Mouse (Mus musculus) intestine, postnatal 0 days (tissue): ENCODE measurements at regions not wholly inside any gene's neighbourhood (a gene's known extent, or its start where the extent isn't known, plus 50 kb on each side); places are given as distances from the start of the nearest gene placed in this dataset.
A peak's percentile ranks its signal among the peaks of the same experiment; 100 is the strongest.

Experiments
- ATAC-seq: fragments of 200-750 bp; cut with Nextera tagmentation; 2 replicates; pipeline ENCODE4 v1.8.0; 2017; ENCODE audit warnings: mild to moderate bottlenecking, moderate TSS enrichment, moderate library complexity
- H3K27ac ChIP-seq: fragments of 300-500 bp; sonication (generic); 2 replicates; pipeline ENCODE4 v1.5.1; 2014; ENCODE audit warnings: mild to moderate bottlenecking, low read depth, low read length, moderate library complexity
- H3K27me3 ChIP-seq: fragments of 300-500 bp; sonication (generic); replicated peaks from 2 replicates; pipeline ENCODE4 v1.6.1; 2014; ENCODE audit warnings: low read length, mixed read lengths; ENCODE audit not compliant: control insufficient read depth, insufficient read depth
- H3K36me3 ChIP-seq: fragments of 300-500 bp; sonication (generic); 2 replicates; pipeline ENCODE4 v1.6.1; 2014; ENCODE audit warnings: mild to moderate bottlenecking, moderate library complexity; ENCODE audit not compliant: control insufficient read depth, insufficient read depth
- H3K4me1 ChIP-seq: fragments of 300-500 bp; sonication (generic); replicated peaks from 2 replicates; pipeline ENCODE4 v1.6.1; 2014; ENCODE audit warnings: antibody characterized with exemption, low read length, mixed read lengths; ENCODE audit not compliant: control insufficient read depth, insufficient read depth
- H3K4me2 ChIP-seq: fragments of 300-500 bp; sonication (generic); replicated peaks from 2 replicates; pipeline ENCODE4 v1.6.1; 2014; ENCODE audit warnings: low read depth, mild to moderate bottlenecking, moderate library complexity
- H3K4me3 ChIP-seq: fragments of 300-500 bp; sonication (generic); 2 replicates; pipeline ENCODE4 v1.5.1; 2014; ENCODE audit warnings: low read depth, low read length
- H3K9ac ChIP-seq: fragments of 300-500 bp; sonication (generic); 2 replicates; pipeline ENCODE4 v1.6.1; 2014; ENCODE audit warnings: mild to moderate bottlenecking, low read depth, low read length
- H3K9me3 ChIP-seq: fragments of 300-500 bp; sonication (generic); 2 replicates; pipeline ENCODE4 v1.6.1; 2016; ENCODE audit warnings: mixed run types; ENCODE audit not compliant: control insufficient read depth
- CTCF ChIP-seq: sonication (generic); IDR thresholded peaks from 2 replicates; pipeline ENCODE4 v1.5.1; 2016; ENCODE audit warnings: low read depth, mild to moderate bottlenecking, control low read depth, antibody characterized with exemption, moderate library complexity
- WGBS: fragments of 180-500 bp; shearing (Covaris S2); extraction: QIAGEN DNeasy Blood & Tissue Kit; methylation state at CpG from one replicate; pipeline ENCODE4 v1.1.7; 2014; 5-methylcytosine and 5-hydroxymethylcytosine counted together

- no peaks in the 10 kb centered on the region for H3K4me1 ChIP-seq
- TF ChIP-seq CTCF = no peak
- H3K9me3 ChIP-seq = no peaks in the 10 kb centered on the region
- no peaks in the 10 kb centered on the region for H3K27me3 ChIP-seq
- WGBS = 68% methylated on average over 3 of the region's 3 CpGs
- H3K36me3 ChIP-seq = no peaks in the 10 kb centered on the region
- H3K9ac ChIP-seq = no peak overlapping the region
- H3K4me2 ChIP-seq = no peak overlapping the region
- H3K4me3 ChIP-seq = no peak overlapping the region
- H3K27ac ChIP-seq = no peak overlapping the region
- ATAC-seq = no peak
Observed at GRCm38 (mm10) chr14:9338220-9338619, 672.2 kb upstream of the 4930452B06Rik start.

- Histone ChIP-seq H3K27me3 (no peaks in the 10 kb centered on the region), H3K9ac (no peak overlapping the region), H3K9me3 (no peaks in the 10 kb centered on the region), H3K4me2 (no peak overlapping the region), H3K4me3 (no peak overlapping the region), H3K36me3 (no peaks in the 10 kb centered on the region), H3K4me1 (no peaks in the 10 kb centered on the region), H3K27ac (no peak overlapping the region)
- 79% methylated on average over 3 of the region's 3 CpGs for WGBS
- no peak for ATAC-seq
- TF ChIP-seq CTCF = no peak
Observed at GRCm38 (mm10) chr14:9337107-9337506, 671.1 kb upstream of the 4930452B06Rik start.

DNA sequence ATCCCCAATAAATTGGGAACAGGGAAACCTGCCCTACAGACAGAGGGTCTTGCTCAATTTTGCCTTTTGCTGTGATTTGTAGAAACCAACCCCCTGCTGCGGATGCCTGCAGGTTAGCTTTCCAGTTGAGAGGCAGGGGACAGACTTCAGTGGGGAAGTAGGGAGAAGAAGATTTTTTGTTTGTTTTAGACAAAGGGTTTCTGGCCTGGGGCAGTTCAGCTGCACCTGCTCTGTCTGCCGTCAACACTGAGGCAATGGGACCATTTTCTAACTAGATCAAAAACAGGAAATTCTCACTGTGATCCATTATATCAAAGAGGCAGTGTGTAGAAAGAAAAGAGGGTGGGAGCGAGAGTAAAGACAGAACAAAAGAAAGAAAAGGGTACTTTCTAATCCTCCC is 665.6 kb upstream of the 4930452B06Rik start:
- H3K4me2 ChIP-seq = no peak overlapping the region
- H3K9ac ChIP-seq = no peak overlapping the region
- H3K27ac ChIP-seq = no peak overlapping the region
- H3K4me3 ChIP-seq = no peak overlapping the region
- WGBS = 57% methylated on average over 3 of the region's 3 CpGs
- no peak for TF ChIP-seq CTCF
- no peaks in the 10 kb centered on the region for H3K27me3 ChIP-seq
- H3K36me3 ChIP-seq = no peaks in the 10 kb centered on the region
- H3K9me3 ChIP-seq = no peaks in the 10 kb centered on the region
- no peak for ATAC-seq
- no peaks in the 10 kb centered on the region for H3K4me1 ChIP-seq

DNA sequence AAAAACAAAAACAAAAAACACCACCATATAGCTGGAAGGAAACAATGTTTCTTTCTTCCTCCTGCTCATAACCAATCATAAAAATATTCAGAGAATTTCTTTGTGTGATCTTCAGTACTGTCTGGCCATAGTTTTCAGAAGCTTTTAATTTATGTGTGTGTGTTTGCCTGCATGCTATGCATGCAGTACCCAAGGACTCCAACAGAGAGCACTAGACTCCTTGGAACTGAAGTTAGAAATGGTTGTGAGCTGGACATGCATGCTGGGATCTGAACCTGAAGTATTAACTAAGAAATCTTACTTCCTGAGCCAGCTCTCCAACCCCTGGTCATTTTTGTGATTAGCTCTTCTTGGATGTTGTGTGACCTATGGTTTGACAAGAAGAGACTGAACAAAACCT is 664.7 kb upstream of the 4930452B06Rik start:
- peak; percentile 12; the same call in 1 of the 2 replicates for TF ChIP-seq CTCF
- Histone ChIP-seq H3K36me3 (no peaks in the 10 kb centered on the region), H3K27me3 (no peaks in the 10 kb centered on the region), H3K27ac (no peak overlapping the region), H3K9ac (no peak overlapping the region), H3K4me1 (no peaks in the 10 kb centered on the region), H3K4me2 (no peak overlapping the region), H3K9me3 (no peaks in the 10 kb centered on the region), H3K4me3 (no peak overlapping the region)
- no peak for ATAC-seq

GRCm38 (mm10) chr14:9329839-9330485 is 663.9 kb upstream of the 4930452B06Rik start:
- no peaks in the 10 kb centered on the region for H3K36me3 ChIP-seq
- H3K9me3 ChIP-seq = no peaks in the 10 kb centered on the region
- no peak overlapping the region for H3K27ac ChIP-seq
- H3K9ac ChIP-seq = no peak overlapping the region
- no peak overlapping the region for H3K4me3 ChIP-seq
- whole genome bisulfite sequencing = 83% methylated on average over 12 of the region's 12 CpGs
- no peaks in the 10 kb centered on the region for H3K27me3 ChIP-seq
- no peaks in the 10 kb centered on the region for H3K4me1 ChIP-seq
- H3K4me2 ChIP-seq = no peak overlapping the region
- no peak for ATAC-seq
- no peak for TF ChIP-seq CTCF

- Histone ChIP-seq H3K36me3 (no peaks in the 10 kb centered on the region), H3K9me3 (no peaks in the 10 kb centered on the region), H3K27ac (no peak overlapping the region), H3K9ac (no peak overlapping the region), H3K4me1 (no peaks in the 10 kb centered on the region), H3K27me3 (no peaks in the 10 kb centered on the region), H3K4me2 (no peak overlapping the region), H3K4me3 (no peak overlapping the region)
- 84% methylated on average over 1 of the region's 1 CpGs for WGBS
- no peak for TF ChIP-seq CTCF
- no peak for ATAC-seq
Observed at GRCm38 (mm10) chr14:9327344-9327743, 661.3 kb upstream of the 4930452B06Rik start.

DNA sequence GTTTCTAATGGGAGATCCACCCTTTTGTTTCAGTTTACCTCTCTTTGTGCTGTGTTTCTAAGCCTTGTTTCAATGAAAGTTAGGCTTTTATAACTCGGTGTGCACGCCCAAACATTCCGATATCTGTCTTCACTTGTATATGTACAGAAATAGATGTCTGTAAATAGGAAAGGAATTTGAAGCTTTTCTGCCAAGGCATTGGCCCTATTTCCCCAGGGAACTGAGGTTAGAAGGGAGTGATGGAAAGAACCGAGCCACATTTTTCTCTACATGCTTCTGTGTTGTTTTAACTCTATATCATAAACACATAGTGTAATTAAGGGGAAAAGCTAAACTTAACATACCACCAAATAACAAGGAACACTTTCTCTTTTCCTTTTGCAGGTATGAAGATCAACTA is 653.8 kb upstream of the 4930452B06Rik start:
- ATAC-seq = no peak
- no peak for TF ChIP-seq CTCF
- Histone ChIP-seq H3K27ac (no peak overlapping the region), H3K9me3 (no peaks in the 10 kb centered on the region), H3K4me2 (no peak overlapping the region), H3K9ac (no peak overlapping the region), H3K36me3 (no peaks in the 10 kb centered on the region), H3K4me3 (no peak overlapping the region), H3K4me1 (no peaks in the 10 kb centered on the region), H3K27me3 (no peaks in the 10 kb centered on the region)
- 56% methylated on average over 4 of the region's 4 CpGs for WGBS
